Mouse (Mus musculus) hindbrain, embryonic 10.5 days (tissue): ENCODE measurements around the gene Abcd4. TPM values are rescaled to one million over a fixed set of nuclear protein-coding genes. Genes with fewer than 3 reads are reported as not detected.

Experiments
- DNase-seq: peaks from one replicate; pipeline ENCODE4 v3.0.0-alpha.2; 2017; ENCODE audit warnings: low spot score
- H3K27ac ChIP-seq: fragments of 300-500 bp; sonication (generic); 2 replicates; pipeline ENCODE4 v1.5.1; 2016; ENCODE audit warnings: mild to moderate bottlenecking, moderate library complexity
- H3K27me3 ChIP-seq: fragments of 300-500 bp; sonication (generic); 2 replicates; pipeline ENCODE4 v1.6.1; 2016; ENCODE audit warnings: mild to moderate bottlenecking; ENCODE audit not compliant: poor library complexity, insufficient read depth, severe bottlenecking
- H3K36me3 ChIP-seq: fragments of 300-500 bp; sonication (generic); 2 replicates; pipeline ENCODE4 v1.6.1; 2016; ENCODE audit warnings: mild to moderate bottlenecking, moderate library complexity
- H3K4me1 ChIP-seq: fragments of 300-500 bp; sonication (generic); replicated peaks from 2 replicates; pipeline ENCODE4 v1.6.1; 2016; ENCODE audit warnings: mild to moderate bottlenecking
- H3K4me3 ChIP-seq: fragments of 300-500 bp; sonication (generic); 2 replicates; pipeline ENCODE4 v1.5.1; 2016; ENCODE audit warnings: mild to moderate bottlenecking, moderate library complexity
- H3K9me3 ChIP-seq: fragments of 300-500 bp; sonication (generic); 2 replicates; pipeline ENCODE4 v1.6.1; 2016; ENCODE audit warnings: mild to moderate bottlenecking, moderate library complexity
- WGBS: fragments of 180-500 bp; shearing (Covaris S2); methylation state at CpG from one replicate; pipeline ENCODE4 v1.1.7; 2016; 5-methylcytosine and 5-hydroxymethylcytosine counted together
- polyA plus RNA-seq: library from polyadenylated mRNA; unstranded; fragments of >200 nt; fragmentation: Nextera tagmentation; extraction: Ambion mirVana; gene quantifications from 2 replicates; pipeline ENCODE4 v1.2.1, GENCODE M21; 2016

Gene Abcd4
- polyA plus RNA-seq, 1 experiment from 2014 or later, result 14.1 TPM

DNA sequence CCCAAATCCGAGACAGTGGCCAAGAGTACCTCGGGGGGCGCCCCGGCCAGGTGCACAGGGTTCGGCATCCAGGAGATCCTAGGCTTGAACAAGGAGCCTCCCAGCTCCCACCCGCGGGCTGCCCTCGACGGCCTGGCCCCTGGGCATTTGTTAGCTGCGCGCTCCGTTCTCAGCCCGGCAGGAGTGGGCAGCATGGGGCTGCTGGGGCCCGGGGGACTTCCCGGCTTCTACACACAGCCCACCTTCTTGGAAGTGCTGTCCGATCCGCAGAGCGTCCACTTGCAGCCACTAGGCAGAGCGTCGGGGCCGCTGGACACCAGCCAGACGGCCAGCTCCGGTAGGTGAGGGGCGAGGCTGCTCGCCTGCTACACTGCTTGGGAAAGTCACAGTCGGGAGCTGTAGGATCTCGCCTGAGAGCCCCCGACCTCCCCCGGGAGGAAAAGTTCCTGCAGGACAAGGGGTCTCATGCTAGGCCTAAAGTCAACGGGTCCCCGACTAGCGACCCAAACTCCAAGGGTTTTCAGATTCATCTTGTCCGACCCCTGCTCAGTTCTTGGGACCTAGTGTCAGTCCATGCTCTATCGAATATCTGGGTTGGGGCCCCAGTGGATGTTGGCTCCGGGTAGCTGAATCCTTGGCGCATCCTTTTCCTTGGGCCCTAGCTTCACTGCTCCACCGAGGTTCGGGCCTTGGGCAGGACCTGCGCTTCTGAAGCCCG, 47.1 kb downstream of the Abcd4 start:
- no peaks in the 10 kb centered on the region for H3K9me3 ChIP-seq
- peaks cover 97% of the 10 kb centered on the region for H3K27me3 ChIP-seq
- no peak overlapping the region for H3K27ac ChIP-seq
- DNase-seq, result peak; percentile 58
- WGBS, result under 1% methylated on average over 40 of the region's 40 CpGs
- peak overlapping the region; percentile 35 for H3K4me3 ChIP-seq
- H3K4me1 ChIP-seq, result peaks cover 29% of the 10 kb centered on the region
- no peaks in the 10 kb centered on the region for H3K36me3 ChIP-seq

DNA sequence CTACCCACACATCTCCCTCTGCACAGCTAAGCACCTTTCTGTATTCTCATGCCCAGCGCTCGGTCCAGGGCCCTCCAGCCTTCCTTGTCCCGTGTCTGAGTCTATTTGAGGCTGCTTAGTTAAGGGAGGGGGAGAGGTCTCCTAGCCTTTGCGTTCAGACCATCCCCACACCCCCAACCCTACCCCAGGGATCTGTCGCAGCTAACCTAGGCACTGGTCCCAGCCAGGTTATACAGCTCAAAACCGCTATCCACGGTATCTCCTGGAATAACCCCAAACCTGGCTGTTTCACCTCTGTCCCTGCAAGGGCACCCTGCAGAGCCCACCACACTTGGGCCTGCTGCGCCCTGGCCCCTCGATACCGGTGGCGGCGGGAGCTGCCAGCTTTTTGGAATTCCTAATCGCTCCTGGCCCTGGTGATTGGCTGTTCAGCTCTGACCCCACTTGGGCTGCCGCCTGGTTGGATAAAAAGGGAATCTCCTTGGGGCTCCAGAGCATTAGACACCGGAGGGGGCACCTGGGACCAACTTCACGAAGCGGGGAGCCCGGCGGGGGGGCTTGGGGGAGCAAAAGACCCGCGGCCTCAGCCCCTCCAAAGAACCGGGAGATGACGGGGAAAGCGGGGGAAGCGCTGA, 47.8 kb downstream of the Abcd4 start, which contains the start of gene Vsx2:
Gene Vsx2 (plus strand): TSS at position 427 of the 635 bp plus-strand sequence.
- Histone ChIP-seq H3K9me3 (no peaks in the 10 kb centered on the region), H3K4me3 (peak within 1 kb of the TSS; percentile 35), H3K36me3 (no peaks in the 10 kb centered on the region), H3K27me3 (peaks cover 95% of the 10 kb centered on the region), H3K27ac (no peak within 1 kb of the TSS), H3K4me1 (peaks cover 29% of the 10 kb centered on the region)
- WGBS, result under 1% methylated on average over 25 of the region's 25 CpGs
- peak; percentile 52 for DNase-seq

DNA sequence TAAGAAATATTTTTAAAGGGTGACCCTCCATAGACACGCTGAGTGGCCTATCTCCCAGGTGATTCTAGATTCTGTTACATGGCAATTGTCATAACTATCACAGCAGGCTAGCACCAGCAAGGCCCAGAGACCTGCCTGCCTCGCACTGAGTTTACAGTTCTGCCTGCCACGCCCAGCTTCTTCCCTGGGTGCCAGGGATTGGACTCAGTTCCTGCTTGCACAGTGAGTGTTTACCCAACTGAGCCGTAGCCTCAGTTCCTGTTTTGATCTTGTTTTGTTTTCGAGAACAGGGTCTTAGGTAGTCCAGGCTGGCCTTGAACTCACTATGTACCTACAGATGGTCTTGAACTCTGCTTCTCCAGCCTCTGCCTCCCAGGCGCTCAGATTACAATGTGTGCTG, 49.6 kb downstream of the Abcd4 start:
- Histone ChIP-seq H3K36me3 (no peaks in the 10 kb centered on the region), H3K27ac (no peak overlapping the region), H3K27me3 (peaks cover 95% of the 10 kb centered on the region), H3K9me3 (no peaks in the 10 kb centered on the region), H3K4me3 (no peak overlapping the region), H3K4me1 (peaks cover 29% of the 10 kb centered on the region)
- 85% methylated on average over 6 of the region's 6 CpGs for WGBS
- DNase-seq, result no peak

DNA sequence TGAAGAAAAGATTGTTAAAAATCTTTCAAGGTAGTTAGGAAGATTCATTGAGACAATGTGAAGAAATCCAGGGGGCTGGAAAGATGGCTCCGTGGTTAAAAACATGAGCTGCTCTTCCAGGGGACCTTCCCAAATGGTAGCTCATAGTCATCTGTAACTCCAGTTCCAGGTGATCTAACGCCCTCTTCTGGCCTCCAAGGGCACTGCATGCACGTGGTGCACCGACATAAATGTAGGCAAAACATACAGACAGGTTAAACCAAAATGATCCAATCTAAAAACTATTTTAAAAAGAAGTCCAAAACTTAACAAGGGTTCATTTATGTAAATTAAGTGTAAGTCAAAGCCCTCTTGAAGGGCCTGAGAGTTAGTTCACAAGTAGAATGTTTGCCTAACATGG, 54.7 kb downstream of the Abcd4 start:
- Histone ChIP-seq H3K27me3 (peaks cover 44% of the 10 kb centered on the region), H3K27ac (no peak overlapping the region), H3K4me3 (no peak overlapping the region), H3K36me3 (no peaks in the 10 kb centered on the region), H3K4me1 (no peaks in the 10 kb centered on the region), H3K9me3 (0 out of 2 replicates have a peak, but pooled peaks cover 5% of the 10 kb centered on the region)
- WGBS, result 46% methylated on average over 4 of the region's 4 CpGs
- DNase-seq, result no peak

DNA sequence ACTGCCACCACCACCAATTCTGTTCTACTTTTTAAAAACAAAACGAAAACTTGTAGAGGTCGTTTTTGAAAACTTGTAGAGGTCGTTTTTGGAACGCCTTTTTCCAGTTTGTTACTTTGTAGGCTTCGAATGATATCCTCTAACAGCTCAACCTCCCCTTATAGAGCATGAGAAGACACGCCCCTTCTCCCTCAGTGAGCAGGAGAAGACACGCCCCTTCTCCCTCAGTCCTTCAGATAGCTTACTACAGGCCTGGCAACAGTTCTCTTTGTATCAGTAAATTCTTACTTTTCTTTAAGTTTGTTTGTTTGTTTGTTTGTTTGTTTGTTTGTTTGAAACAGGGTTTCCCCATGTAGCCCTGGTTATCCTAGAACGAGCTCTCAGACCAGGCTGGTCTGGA, 62.0 kb downstream of the Abcd4 start:
- Histone ChIP-seq H3K27me3 (peaks cover 8% of the 10 kb centered on the region), H3K9me3 (0 out of 2 replicates have a peak, but pooled peaks cover 4% of the 10 kb centered on the region), H3K27ac (no peak overlapping the region), H3K36me3 (no peaks in the 10 kb centered on the region), H3K4me1 (no peaks in the 10 kb centered on the region), H3K4me3 (no peak overlapping the region)
- 63% methylated on average over 8 of the region's 8 CpGs for WGBS
- DNase-seq, result no peak

Other genes starting within 250 kb of the Abcd4 start
- gene Entpd5, start 208.4 kb downstream of the Abcd4 start, polyA plus RNA-seq, result 7.6 and 8.6 TPM in 2 replicates
- gene Bbof1, start 208.3 kb downstream of the Abcd4 start, polyA plus RNA-seq, result 0.68 and 1.0 TPM in 2 replicates
- gene Rnf113a2, start 200.2 kb downstream of the Abcd4 start, polyA plus RNA-seq, result 23.3 and 24.1 TPM in 2 replicates
- 15.6 and 16.4 TPM in 2 replicates for gene Aldh6a1, start 166.4 kb downstream of the Abcd4 start, polyA plus RNA-seq
- 30.4 and 30.8 TPM in 2 replicates for gene Lin52, start 166.0 kb downstream of the Abcd4 start, polyA plus RNA-seq
- gene Vsx2, start 47.7 kb downstream of the Abcd4 start, polyA plus RNA-seq, result 2.7 and 3.4 TPM in 2 replicates
- 0.09 TPM in 1 of 2 replicates, not detected in the other for gene Vrtn, start 23.6 kb upstream of the Abcd4 start, polyA plus RNA-seq
- 1.5 TPM in 1 of 2 replicates, not detected in the other for gene Syndig1l, start 81.4 kb upstream of the Abcd4 start, polyA plus RNA-seq
- gene Npc2, start 155.7 kb upstream of the Abcd4 start, polyA plus RNA-seq, result 77.2 and 89.0 TPM in 2 replicates
- gene Isca2, start 155.8 kb upstream of the Abcd4 start, polyA plus RNA-seq, result 160 and 181 TPM in 2 replicates